Comparison of ENCODE assay signal across 39 mouse cellular contexts in genomic region chr5:120481205-120481604, GRCm38 (mm10). TPM values are rescaled to one million over a fixed set of nuclear protein-coding genes. Genes with fewer than 3 reads are reported as not detected.
"Had no signal": no experiment of that assay in that cellular context is flagged by ENCODE, and none has a peak within 500 bp of the region (broad histone marks: within the 10 kb centered on the region; RNA-seq: fewer than 3 reads in every experiment).

No protein-coding gene starts in this region.

- H3K27me3 ChIP-seq: forebrain, embryonic 13.5 days; forebrain, embryonic 15.5 days had no signal

- DNase-seq: cerebellum, adult 8-10 months; cerebellum, adult 9-10 months; cerebellum, adult 9-11 months; cerebellum, postnatal 10 days; cerebellum, postnatal 14 days; cerebellum, postnatal 25 days; cerebellum, postnatal 36 days; forebrain, postnatal 0 days; gastrocnemius, adult 2 months; gastrocnemius, postnatal 10 days; gastrocnemius, postnatal 14 days; gastrocnemius, postnatal 25 days; gastrocnemius, postnatal 36 days; heart, adult 11 months; heart, adult 18-20 months; heart, adult 2 months had no signal

- H3K4me1 ChIP-seq: embryonic facial prominence, embryonic 12.5 days; embryonic facial prominence, embryonic 13.5 days; embryonic facial prominence, embryonic 15.5 days; forebrain, embryonic 15.5 days had no signal

- H3K9me3 ChIP-seq: embryonic facial prominence, embryonic 10.5 days; embryonic facial prominence, embryonic 12.5 days; embryonic facial prominence, embryonic 13.5 days; embryonic facial prominence, embryonic 15.5 days; forebrain, embryonic 10.5 days; forebrain, embryonic 12.5 days; forebrain, embryonic 13.5 days; forebrain, embryonic 15.5 days had no signal

- H3K4me3 ChIP-seq: embryonic facial prominence, embryonic 10.5 days; embryonic facial prominence, embryonic 12.5 days; embryonic facial prominence, embryonic 13.5 days; embryonic facial prominence, embryonic 15.5 days; erythroblast, embryonic 14.5 days; forebrain, embryonic 10.5 days; forebrain, embryonic 12.5 days; forebrain, embryonic 13.5 days; forebrain, embryonic 15.5 days; gastrocnemius, adult 2 months; heart, adult 2 months had no signal

- H3K27ac ChIP-seq: embryonic facial prominence, embryonic 10.5 days; embryonic facial prominence, embryonic 12.5 days; embryonic facial prominence, embryonic 13.5 days; embryonic facial prominence, embryonic 15.5 days; forebrain, embryonic 10.5 days; forebrain, embryonic 12.5 days; forebrain, embryonic 13.5 days; forebrain, embryonic 15.5 days; gastrocnemius, adult 2 months; heart, adult 2 months had no signal

- H3K9ac ChIP-seq: embryonic facial prominence, embryonic 12.5 days; embryonic facial prominence, embryonic 13.5 days; embryonic facial prominence, embryonic 15.5 days; forebrain, embryonic 12.5 days; forebrain, embryonic 13.5 days; forebrain, embryonic 15.5 days; forebrain, postnatal 0 days had no signal

- H3K4me2 ChIP-seq: embryonic facial prominence, embryonic 12.5 days; embryonic facial prominence, embryonic 13.5 days; embryonic facial prominence, embryonic 15.5 days; forebrain, embryonic 12.5 days; forebrain, embryonic 13.5 days; forebrain, embryonic 15.5 days had no signal

- ATAC-seq: forebrain, embryonic 13.5 days; forebrain, embryonic 14.5 days; forebrain, embryonic 15.5 days; forebrain, embryonic 16.5 days; forebrain, postnatal 0 days had no signal

RNA-seq across cellular contexts. Expression of gene Sds, which starts 4.9 kb away (rescaled TPM):
- total RNA-seq: common myeloid progenitor, adult 5-6 weeks; forebrain, postnatal 0 days; gastrocnemius, postnatal 10 days; gastrocnemius, postnatal 14 days; gastrocnemius, postnatal 25 days; gastrocnemius, postnatal 4 days; granulocyte monocyte progenitor cell, adult 5-6 weeks had no signal
- polyA plus RNA-seq: embryonic facial prominence, embryonic 10.5 days; embryonic facial prominence, embryonic 11.5 days; embryonic facial prominence, embryonic 12.5 days; embryonic facial prominence, embryonic 13.5 days; embryonic facial prominence, embryonic 14.5 days; embryonic facial prominence, embryonic 15.5 days; erythroblast, embryonic 14.5 days; forebrain, embryonic 10.5 days; forebrain, embryonic 11.5 days; forebrain, embryonic 12.5 days; forebrain, embryonic 13.5 days; forebrain, embryonic 14.5 days; forebrain, embryonic 15.5 days; forebrain, embryonic 16.5 days; forebrain, postnatal 0 days; frontal cortex, adult 2 months; gonadal fat pad, adult 2 months had no signal

RNA-seq across cellular contexts. Expression of gene Sdsl, which starts 8.6 kb away (rescaled TPM):
- polyA plus RNA-seq: erythroblast, embryonic 14.5 days had no signal

RNA-seq across cellular contexts. Expression of gene Lhx5, which starts 49.7 kb away (rescaled TPM):
- total RNA-seq: common myeloid progenitor, adult 5-6 weeks; gastrocnemius, adult 18-20 months; gastrocnemius, adult 2 months; gastrocnemius, adult 8-10 months; gastrocnemius, postnatal 10 days; gastrocnemius, postnatal 14 days; gastrocnemius, postnatal 25 days; gastrocnemius, postnatal 36 days; gastrocnemius, postnatal 4 days; granulocyte monocyte progenitor cell, adult 5-6 weeks; heart, adult 18-20 months; heart, adult 2 months; heart, adult 8-10 months had no signal
- polyA plus RNA-seq: cortical plate, adult 2 months; embryonic facial prominence, embryonic 14.5 days; erythroblast, embryonic 14.5 days; gonadal fat pad, adult 2 months; heart, adult 2 months had no signal
